Mouse (Mus musculus) kidney, adult 8-10 months (tissue): ENCODE measurements around the gene Sult5a1.
"Not testable (repeated sequence)": the region's sequence is repeated elsewhere in the genome, so short reads cannot be mapped to it uniquely, and the experiment has no call there.

Experiments
- DNase-seq, 2 experiments: peaks; one replicate each; pipeline ENCODE4 v3.0.0; 2022

Gene Sult5a1

DNA sequence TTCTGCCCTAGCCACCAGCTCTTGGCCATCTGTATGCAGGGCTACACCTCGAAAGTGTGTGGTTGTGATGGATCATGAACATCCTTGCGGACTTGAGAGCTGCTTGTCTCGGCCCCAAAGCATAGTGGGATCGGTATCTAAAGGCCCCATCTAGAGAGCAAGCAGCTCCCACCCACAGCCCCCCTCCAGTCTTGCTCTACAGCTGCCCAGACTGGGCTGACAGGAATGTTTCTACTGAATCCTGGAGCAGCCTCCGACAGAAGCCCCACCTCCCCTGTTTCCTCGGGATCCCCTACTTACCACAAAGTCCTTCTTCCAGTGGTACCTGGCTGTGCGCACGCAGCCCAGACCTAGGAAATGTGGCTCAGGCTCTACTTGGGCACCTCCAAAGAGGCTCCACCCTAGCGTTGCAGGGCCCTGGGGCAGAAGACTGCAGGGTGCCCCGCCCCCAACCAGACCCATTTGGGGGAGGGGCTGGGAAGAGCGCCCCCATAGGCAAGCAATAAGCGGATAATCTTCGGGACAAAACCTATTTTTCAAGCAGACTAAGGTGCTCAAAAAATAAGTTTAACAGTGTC is at the start of gene Sult5a1:
Gene Sult5a1 (minus strand): TSS at position 428 of the 578 bp plus-strand sequence.
- no peak for DNase-seq

DNA sequence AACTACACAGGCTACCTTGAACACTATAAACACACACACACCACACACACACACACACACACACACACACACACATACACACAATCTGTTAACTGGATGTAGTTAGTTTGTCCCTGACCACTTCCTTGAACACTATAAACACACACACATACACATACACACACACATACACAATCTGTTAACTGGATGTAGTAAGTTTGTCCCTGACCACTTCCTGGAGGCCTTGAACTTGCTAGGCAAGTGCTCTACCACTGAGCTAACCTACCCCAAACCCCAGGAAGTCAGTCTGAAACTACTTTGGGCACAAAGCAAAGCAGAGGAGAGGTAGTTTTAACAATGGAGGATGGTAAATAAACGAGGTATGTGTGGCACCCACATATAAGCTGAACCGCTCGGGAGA is 45.5 kb upstream of the Sult5a1 start:
- DNase-seq, result no peak

DNA sequence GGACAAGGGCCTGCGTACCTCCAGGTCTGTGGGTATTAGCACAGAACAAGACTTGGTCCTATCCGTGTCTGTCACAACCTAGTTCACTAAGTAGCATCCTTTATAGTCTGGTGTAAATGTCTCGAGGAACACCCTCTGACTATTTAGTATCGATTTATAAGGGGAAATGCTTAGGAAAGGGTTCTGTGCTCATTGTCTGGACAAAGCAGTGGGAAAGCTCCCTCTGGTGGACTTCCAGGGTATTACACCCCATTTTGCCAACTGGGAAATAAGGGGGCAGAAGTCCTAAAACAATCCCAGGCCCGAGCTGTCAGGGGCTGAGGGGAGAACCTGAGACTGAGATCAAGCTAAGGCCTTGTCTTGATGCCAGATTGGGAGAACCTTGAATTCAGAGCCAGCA is 44.2 kb upstream of the Sult5a1 start:
- DNase-seq, result peak; percentile 43 to 77

DNA sequence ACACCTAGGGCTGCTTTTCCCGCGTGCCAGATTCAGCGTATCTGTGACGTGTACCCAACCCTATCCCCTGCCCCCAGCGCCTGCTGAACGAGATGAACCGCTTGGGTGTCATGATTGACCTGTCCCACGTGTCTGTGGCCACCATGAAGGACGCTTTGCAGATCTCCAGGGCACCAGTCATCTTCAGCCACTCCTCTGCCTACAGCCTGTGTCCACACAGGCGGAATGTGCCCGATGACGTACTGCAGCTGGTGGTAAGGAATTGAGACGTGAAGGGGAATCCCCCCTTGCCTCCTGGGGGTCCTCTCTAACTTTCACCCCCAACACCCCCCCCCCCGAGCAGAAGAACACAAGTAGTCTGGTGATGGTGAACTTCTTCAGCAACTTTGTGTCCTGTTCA is 41.7 kb upstream of the Sult5a1 start:
- DNase-seq, result no peak

DNA sequence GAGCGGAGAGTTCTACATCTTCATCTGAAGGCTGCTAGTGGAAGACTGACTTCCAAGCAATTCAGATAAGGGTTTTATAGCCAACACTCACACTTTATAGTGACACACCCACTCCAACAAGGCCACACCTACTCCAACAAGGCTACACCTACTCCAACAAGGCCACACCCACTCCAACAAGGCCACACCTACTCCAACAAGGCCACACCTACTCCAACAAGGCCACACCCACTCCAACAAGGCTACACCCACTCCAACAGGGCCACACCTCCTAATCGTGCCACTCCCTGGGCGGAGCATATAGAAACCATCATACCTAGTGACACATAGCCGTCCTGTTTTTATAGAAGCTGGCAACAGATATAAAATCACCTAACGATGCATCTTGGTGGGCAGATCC is 38.9 kb upstream of the Sult5a1 start:
- not testable (repeated sequence) for DNase-seq

DNA sequence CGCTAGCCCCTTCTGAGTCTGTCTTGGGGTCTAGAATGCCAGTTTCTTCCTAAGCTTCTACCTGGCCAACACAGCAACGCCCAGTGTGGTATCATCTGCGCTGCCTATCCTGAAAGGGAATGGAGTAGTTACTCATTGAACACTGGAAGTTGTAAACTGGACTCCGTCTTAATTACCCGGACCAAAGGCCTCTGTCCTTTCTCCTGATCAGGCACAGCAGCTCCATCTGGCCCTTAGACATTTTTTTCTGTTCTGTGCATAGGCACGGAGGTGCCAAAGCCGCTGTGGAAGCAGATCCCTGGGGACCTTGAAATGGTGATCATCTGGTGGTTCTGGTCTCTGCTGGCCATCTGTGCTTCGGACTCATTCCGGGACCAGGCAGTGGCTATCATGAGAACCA is 35.7 kb upstream of the Sult5a1 start:
- DNase-seq, result peak; percentile 56 to 63

DNA sequence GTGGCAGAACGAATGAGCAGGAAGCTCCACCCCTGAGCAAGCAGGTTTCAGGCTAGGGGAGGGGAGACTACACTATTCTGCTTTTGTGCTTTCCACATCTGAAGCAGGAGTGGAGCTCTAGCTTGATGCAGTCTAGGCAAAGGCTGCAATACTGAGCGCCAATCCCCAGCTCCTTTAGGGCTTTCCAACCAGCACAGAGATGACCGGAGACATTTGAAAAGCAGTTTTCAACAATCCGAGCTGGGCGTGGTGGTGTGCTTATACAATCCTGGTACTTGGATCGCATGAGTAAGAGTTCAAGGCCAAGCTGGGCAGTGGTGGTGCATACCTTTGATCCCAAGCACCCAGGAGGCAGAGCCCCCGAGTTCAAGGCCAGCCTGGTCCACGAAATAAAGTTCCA is 33.8 kb upstream of the Sult5a1 start:
- no peak for DNase-seq

DNA sequence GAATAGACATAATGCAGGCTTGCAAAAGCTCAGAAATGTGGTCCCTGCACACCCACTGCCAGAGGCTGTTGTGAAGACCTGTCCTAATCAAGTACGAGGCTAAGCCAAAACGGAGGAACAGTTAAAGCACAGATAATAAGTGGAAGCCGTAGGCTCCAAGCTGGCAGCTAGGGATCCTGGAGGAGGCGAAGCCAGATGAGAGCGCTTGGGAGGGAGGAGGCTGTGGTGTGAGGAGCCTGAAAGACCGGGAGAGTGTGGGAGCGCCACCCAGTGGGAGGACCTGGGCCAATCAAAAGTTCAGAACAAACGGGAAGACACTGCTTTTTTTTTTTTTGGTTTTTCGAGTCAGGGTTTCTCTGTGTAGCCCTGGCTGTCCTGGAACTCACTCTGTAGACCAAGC is 32.6 kb upstream of the Sult5a1 start:
- DNase-seq, result peak; percentile 70 to 87

DNA sequence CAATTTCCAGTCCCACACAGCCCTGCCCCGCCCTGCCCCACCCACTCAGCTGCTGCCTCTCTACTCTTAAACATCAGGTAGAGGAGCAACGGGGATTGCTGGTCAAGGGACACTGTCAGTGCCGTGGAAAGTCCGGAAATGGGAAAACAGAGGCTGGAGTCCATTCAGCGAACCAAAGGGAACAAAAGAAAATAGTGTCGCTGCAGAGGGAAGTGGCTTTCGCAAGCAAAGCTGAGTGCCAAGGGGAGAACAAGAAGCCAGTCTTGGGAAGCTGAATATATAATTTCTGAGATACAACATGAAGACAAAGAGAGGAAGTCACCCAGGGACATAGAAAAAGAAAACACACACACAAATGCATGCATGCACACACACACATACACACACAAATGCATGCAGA is 30.7 kb upstream of the Sult5a1 start:
- no peak for DNase-seq

DNA sequence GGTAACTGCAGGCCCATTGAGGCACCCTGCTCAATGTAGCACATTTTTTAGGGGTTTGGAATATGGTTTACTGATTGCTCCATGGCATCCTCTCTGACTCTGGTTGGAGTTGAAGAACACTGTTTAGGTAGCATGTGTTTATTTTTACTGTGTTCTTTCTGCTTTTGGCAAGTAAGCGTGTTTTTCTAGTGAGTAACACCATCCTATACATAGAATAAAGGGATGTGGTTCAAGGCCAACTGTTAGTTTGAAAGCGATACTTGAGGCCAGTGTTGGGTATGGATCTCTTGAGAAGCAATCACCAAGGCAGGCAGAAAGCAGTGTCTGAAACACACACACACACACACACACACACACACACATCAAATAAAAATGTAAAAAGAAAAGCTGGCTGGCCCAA is 29.9 kb upstream of the Sult5a1 start:
- no peak for DNase-seq

DNA sequence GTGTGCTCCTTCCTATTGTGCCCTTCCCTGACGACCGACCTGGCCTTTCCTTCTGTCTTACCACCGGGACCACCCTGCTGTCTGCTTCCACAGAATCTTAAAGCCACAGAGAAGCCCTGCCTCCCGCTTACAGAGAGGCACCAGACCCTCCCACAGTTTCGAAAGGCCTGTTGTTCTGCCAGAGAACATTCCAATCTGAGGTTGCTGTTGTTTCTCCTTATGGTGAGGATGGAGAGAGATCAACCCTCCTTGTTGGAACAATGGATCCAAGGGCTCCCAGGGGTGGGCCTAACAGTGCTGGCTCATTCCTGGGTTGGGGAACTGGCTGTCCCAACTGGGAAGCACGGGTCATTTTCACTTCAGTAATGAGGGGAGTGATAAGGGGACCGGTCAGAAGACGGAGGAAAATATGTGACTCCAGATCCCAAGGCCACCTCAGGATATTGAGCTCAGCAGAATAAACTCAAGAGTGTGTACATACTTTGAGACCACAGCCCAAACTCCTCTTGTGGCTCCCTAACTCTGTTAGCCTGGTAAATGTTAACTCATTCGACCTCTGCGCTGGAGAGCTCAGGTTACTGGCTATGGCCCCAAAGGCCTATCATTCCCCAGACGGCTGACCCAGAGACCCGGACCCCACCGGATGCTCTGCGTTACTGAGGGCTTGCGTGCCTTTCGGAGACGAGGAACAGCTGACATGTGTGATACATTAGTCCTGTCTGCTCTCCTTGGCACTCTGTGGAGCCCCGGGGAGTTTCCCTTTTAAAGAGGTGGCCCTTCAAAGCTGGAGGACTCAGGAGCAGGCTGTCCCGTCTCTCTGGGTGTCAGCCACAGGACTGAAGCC is 27.7 kb upstream of the Sult5a1 start, which contains the start of gene Dpep1:
Gene Dpep1 (plus strand): TSS at position 677 of the 844 bp plus-strand sequence.
- DNase-seq, result peak; percentile 62 to 66

DNA sequence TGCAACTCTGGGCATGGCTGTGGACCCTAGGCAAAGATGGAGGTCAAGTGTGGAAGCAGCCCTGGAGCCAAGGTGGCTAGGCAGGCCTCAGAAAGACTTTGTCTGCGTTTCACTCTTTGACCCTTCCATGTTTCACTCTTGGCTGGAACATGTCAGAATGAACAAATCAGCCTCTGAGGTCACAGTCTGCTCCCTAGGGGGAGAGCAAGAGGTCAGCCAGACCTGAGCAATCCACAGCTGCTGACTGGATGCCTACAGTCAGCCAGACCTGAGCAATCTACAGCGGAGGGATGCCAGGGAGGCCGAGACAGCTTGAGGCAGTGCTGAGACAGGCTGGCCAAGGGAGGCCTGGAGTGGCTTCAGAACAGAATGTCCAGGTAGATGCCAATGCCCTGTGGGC is 23.3 kb upstream of the Sult5a1 start:
- DNase-seq, result peak; percentile 85

DNA sequence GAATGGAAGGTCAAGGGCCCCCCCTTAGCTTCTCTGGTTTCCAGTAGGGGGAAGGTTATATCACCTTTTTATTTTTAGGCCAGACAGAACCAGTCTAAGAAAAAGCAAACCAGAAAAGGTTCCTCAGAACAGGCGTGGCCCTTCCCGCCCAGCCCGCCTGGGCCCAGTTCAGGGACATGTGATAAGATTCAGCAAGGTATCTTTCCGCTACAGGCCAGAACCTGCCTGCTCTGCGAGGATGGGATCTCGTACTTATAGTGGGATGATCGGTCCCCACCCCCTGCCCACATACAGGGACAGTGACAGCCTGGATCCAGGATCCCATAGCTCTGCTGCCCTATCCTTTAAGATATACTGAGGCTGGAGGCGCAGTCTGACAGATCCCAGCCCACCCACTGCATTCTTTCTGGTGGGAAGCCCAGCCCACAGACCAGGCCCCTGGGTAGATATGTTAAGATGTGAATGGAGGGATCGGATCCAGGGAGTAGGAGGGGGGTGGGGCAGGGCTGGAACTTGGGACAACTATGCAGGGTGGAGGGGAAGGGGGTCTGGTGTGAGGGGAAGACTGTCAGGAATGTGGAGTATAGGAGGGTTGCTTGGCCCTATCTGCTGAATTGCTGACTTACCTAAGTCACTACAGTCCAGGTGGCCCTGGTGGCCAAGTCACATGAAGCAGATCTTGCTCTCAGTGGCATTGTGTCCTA is 1.9 kb downstream of the Sult5a1 start:
- DNase-seq, result no peak

DNA sequence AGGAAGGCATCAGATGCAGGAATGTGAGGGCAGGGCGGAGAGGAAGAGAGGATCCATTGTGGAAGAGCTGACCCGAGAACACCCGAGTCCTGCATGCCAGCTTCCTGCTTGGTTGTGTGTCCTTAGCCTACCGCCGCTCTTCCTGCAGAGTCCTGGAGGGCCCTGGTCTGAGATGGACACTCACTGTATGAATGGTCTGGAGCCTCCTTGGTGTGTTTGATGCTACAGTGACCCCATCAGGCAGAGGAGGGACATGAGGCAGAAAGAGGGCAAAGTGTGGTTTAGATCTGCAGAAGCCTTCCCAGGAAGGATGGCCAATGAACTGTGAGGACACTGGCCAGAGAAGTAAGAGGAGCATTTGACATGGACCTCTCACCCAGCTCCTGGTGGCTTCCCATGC is 2.9 kb downstream of the Sult5a1 start:
- DNase-seq, result peak; percentile 22 to 34

DNA sequence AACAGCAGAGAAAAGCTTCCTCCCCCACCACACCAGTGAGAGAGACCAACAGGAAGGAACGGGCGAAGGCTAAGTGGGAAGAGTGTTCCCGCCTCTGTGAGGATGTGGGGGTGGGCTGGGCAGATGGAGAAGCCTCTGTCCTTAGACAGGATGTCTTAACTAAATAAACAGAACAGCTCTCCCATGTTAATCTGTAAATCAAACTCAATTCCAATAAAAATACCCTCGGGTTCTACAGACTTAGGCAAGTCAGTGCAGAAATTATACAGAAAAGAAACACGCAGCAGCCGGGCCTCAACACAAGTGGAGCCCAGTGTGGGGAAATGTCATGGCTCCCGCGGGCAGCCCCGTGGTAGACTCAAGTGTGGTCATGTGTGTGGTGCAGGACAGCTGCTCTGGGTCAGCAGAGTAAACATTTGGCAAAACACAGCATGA is 7.4 kb downstream of the Sult5a1 start:
- no peak for DNase-seq

DNA sequence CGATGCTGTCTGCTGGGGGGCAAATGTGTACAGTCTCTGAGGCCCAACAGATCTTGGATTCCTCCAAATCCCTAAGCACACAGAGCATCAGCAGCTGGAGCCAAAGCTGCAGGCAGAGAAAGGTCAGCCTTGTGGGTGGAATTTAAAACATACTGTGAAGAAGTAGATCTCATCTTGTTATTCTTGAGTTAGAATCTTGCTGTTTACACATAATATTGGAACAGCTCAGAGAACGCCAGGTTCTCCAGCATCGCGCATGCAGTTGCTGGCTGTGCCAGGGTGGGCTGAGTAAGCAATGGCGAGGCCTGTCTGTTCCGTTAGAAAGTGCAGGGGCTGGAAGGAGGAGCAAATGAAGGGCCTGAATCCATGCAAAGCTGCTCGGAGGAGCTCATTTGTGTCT is 11.7 kb downstream of the Sult5a1 start:
- DNase-seq, result no peak

DNA sequence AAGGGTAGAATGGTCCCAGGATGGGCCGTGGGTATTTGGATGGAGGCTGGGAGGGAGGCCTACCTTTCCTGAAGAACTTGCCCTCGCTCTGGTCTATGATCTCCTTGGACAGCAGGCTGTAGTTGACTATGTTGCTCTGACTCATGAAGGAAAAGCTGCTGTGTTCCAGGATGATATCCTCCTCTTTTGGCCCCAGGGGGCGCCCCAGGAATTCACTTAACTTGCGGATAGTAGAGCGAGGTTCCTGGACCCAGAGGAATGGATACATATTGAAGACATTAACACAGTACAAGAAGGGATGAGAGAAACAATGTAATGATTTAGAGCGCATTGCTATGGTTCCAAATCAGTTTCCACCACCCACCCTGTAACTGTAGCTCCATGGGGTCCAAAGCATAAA is 12.8 kb downstream of the Sult5a1 start:
- DNase-seq, result peak; percentile 37 to 58

DNA sequence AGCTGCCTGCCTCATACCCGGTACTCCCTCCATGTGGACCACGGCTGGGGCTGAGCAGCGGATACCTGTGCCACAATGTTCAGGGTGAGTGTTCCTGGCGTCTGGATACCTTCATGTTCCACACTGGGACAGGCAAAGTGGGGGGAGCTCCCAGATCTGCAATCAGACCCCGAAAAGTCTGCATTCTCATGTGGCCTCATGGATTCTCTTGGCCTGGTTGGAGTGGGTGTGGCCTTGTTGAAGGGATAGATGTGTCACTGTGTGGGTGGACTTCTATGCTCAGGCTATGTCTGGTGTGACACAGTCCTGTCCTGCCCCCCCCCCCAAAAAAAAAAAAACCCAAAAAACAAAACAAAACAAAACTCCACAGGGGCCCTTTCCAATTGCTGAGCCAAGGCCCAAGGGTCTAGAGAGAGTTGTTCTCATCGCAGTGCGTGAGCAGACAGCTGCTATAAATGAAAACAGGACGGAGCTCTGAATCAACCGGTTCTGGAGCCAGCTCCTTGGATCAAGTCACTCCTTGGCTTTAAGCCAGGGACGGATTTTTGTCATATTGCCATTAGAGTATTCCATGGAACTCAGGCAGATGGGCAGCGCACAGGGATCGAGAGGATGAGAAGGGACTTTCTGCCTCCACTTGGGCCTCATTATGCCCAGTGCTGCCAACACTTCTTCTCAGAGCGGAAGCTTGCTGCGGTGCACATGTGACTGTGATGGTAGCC is 16.2 kb downstream of the Sult5a1 start:
- DNase-seq, result peak; percentile 55 to 67

DNA sequence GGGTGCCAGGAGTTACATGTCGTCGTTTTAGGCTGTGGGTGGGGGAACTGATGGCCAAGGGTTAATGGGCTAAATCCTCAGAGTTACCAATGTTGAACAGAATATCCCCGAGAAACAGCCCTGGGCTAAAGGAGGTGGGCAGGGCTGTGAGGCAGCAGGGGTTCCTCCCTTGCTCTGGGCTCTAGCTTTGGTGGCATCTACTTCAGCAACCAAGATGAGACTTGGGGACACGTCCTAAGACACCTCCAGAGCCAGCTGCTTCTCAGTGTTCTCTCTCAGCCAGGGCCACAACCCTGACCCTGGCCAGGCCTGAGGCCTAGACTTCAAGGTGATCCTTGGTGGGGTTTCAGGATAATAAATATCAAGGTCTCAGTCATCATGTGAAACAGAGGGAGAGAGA is 19.4 kb downstream of the Sult5a1 start:
- DNase-seq, result no peak

DNA sequence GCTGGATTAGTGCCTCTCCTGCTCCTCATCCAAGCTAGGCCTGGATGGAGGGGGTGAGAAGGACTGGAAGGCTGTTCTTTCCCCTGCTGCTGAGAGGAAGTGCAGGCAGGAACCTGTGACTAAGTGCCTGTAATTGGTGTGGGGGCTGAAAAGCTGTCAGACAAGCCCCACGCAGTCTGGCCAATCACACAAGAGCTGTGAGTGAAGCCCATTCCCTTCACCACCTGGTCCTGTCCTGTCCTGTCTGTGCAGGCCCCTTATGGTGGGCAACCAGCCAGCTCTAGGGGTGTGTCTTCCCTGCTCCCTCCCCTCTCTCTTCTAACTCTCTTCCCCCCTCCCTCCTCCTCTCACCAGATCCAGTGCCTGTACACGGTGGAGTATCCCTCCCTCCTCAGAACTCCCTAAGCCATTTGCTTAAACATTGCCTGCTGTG is 20.5 kb downstream of the Sult5a1 start:
- no peak for DNase-seq

DNA sequence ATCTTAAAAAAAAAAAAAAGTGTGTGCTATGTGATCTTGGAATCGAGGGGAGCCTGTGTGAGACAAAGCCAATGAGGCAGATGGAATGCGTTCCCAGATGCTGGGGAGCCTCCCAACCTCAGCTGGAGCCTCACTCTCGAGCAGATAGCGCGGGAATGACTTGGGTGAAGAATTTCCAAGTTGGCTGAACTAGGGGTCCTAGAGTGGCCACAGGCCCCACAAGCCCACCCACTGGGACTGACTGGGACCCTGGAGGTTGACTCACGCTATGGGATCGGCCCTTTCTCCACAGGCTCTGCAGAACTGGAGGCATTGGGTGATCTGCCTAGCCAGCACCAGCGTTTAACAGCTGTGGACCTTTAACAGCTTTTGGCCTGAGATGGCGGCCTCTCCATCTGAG is 21.8 kb downstream of the Sult5a1 start:
- no peak for DNase-seq

DNA sequence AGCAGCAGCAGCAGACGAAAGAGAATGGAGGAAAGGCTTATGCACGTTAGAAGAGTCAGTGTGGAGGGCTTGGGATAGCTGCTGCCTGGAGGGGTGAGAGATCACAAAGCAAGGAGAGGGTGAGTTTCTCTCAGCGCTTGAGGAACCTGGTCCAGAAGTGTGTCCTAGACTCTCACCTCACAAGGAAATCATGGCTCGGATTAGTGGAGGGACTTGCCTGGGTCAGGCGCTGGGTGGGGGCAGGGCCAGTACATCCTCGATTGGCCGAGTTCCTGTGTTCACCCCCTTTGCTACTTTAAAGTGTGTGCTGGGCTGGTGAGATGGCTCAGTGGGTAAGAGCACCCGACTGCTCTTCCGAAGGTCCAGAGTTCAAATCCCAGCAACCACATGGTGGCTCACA is 22.3 kb downstream of the Sult5a1 start:
- DNase-seq, result no peak

DNA sequence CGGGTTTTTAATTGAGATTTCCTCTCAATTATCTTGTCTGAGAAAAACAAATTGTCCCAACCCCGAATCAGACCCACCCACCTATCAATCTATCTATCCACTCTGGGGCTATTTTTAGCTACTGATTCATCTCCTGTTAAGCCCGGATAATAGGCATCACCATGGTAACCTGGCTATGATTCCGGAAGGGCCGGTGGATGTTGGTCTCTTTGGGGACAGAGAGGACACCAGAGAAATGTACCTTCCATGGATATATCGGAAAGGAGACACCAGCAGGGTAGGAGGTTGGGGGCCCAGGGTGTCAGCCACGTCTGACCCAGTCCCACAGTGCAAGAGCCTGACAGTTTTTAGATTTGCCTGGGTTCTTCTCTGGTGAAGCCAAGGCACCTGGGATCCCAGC is 22.7 kb downstream of the Sult5a1 start:
- no peak for DNase-seq
